Mouse (Mus musculus): Measurements from ENCODE around the gene Usp19.

Usp19 gene

DNA sequence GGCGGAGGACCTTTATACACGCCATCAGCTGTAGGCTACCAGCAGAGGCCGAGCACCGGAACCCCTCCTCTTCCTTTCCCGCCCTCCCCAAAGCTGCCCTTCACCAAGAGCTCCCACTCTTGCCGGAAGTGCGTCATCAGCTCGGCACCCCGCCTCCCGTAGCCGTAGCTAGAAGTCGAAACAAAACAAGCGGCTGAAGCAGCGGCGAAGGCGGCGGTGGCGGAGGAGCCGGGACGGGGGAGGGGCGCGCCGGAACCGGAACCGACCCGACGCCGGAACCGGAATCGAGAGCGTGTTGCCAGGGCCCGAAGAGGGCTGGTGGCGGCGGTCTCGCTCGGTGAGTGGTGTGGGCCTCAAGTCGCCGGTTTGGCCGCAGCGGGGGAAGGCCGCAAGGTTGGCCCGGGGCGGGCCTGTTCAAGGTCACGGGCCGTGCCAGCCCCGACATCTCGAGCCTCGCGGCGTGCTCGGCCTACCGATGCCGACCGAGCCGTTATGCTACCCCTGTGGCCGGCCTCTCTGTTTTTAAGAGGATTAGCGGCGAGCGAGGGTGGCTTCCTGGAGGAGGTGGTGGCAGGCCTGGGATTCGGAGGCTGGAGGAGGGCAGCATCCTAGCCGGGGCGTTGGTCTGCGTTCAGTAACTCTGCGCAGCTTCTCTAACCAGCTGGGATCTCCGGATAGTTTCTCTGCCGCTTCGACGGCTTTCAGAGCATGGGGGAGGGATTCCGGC is at the start of gene Usp19:
TSS of gene Usp19 (plus strand) at position 44 of the 727 bp plus-strand sequence.
- DNase-seq (ENCODE audit: low spot score): peak; percentile 73

DNA sequence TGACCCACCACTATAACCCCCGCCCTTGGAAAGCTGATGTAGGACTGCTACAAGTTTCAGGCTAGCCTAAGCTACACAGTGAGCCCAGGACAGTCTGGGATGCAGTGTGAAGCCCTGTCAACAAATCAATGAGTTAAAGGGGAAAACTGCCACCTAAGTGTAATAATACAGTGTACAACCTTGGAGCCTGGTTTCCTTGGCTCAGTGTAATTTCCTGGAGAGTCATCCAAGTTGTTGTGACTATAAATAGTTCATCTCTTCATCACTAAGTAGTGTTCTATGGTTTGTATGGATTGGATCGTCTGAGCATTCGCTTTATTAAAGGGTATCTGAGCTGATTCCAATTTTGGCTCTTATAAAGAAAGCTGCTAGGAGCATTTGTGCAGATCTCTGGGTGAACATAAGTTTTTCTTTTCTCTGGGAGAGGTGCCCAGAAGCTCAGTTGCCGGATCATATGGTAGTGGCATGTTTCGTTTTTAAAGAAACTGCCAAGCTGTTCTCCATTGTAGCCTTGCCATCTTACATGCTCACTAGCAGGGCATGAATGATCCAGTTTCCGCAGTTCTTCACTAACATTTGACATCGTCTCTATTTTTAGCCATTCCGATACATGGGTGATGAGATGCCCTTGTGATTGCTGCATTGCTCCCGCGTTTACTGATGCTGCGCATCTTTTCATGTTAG is 49.0 kb upstream of the Usp19 start:
- peak; percentile 69 for DNase-seq (ENCODE audit: low spot score)

DNA sequence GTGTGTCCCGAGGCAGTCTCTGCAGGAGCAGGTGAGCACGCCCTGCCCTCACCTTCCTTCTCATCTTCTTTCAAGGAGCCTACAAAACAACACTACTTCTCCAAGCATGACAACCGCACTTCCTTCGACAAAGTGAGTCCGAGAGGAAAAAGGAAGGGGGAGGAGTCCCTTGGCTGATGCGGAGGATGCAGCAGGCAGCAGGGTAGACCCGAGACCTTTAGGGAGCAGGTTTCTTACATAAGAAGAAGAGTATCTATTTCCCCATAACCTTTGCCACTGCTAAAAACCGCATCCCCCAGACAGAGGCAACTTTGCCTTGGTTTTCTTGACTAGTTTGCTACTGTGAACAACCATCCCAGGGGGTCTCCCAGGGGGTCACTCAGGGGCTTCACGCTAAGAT is 45.3 kb upstream of the Usp19 start:
- DNase-seq (ENCODE audit: low spot score): no peak

DNA sequence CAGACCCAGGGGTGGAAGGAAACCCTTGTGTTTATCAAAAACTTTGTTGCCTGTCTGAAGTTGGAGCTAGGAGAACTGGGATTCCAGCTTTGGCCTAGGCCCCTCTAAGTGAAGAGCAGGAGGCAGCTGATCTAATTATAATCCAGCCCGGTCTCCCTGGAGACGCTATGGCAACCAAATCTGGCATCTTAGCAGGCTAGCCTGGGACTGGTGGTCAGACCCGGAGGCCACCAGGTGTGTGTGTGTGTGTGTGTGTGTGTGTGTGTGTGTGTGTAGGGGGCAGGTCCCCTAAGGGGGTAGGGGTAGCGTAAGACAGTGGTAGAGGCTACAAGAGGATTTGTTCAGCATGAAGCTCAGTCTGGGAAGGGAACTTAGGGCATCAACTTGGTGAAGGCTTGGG is 40.5 kb upstream of the Usp19 start:
- DNase-seq (ENCODE audit: low spot score): no peak

DNA sequence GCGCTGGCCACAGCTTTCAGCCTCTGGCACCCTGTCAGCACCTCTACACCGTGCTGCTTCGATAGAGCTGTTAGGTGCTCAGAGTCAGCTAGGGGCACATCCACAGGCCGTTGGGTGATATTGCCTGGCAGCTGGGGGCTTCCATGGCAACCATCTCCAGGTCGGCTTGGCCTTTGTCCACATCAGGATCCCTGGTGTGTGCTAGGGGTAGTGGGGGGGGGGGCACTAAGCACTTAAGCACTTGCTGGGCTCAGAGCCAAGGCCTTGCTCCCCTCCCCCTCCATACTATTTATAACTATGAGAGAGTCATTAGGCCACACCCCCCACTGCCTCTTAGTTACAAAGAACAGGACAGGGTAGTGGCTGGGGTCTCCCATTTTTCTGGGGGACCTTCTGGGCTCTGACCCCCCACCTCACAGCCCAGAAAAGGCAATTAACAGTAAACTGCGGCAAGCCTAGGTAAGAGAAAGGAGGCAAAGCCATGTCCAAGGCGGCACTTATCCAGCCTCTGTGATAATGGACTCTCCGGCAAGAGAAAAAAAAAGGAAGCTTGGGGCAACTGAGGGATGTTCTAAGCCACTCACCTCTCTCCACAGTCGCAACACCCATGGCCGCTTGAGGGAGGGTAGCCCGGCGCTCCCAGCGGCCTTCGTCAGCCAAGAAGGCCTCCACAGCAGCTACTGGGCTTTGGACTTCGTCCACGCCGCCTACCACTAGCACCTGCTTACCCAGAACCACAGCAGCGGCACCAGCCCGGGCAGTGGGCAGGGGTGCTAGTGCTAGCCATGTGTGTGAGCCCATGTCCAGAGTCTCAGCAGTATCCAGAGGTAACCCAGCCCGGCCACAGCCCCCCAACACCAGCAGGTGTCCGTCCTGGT is 39.9 kb upstream of the Usp19 start:
- no peak for DNase-seq (ENCODE audit: low spot score)

DNA sequence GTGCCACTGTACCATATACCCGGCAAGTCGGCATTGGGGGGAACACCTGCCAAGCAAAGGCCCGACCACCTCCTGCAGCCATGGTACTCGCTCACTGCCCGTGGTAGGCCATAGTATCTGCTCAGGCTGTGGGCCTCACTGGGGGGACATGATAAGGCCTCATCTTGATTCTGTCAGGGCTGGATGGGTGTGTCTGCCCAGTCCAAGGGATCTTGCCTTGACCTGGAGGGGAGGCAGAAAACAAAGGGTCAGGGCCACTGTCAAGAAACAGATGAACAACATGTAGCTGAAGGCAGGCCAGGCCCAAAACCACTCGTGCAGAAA is 39.3 kb upstream of the Usp19 start:
- DNase-seq (ENCODE audit: low spot score): no peak

DNA sequence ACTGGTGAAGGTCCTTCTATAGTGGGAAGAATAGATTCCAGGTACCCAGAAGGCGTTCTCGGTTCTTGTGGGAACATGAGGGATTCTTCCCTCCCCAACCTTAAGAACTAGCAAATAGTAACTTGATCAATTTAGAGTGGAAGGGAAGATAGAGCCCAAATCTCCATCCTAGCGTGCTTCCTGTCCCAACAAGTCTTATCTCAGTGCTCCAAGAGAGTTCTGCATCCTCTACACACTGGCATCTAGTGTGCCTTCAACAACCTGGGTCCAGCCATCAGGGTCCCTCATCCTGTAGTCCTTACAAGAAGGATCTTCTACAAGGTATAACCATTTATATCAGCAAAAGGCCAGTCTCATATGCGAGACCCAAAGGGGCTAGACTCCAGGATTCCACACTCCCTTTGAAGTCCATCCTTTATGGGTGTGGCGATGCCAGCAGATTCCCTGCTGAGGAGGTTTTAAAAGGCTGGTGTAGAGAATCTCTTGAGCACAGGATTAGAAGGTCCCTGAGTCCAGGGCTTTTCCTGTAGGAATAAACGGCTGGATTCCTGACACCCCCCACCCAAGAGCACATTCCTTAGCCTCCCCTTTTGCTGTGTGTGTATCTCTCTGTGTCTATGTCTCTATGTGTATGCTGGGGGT is 38.8 kb upstream of the Usp19 start:
- no peak for DNase-seq (ENCODE audit: low spot score)

DNA sequence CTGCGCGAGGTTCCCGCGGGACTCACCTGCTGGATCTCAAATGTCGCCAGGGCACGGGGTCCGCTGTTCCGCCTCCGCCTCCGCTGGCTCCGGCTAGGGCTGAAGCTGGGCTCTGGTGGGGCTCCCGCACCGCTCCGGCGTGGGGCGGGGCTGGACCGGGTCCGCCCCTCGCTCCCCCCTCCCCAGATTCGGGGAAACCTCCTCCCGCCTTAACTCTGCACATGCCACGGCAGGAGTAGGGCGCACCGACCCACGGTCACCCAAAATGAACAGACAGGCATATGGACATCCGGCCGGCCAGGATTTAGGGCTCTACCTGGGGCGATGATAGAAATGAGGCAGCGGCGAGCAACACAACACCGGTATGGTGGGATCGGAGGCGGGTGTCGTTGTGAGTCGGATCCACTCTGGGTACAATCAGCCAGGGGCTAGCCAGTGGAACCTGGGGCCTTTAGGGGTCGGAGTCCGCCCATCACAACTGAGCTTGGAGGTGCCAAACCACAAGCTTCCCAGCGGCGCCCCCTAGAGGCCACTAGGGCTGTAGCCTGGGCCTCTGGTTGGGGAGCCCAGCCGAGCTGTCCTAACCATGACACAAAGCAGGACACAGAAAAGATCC is 38.0 kb upstream of the Usp19 start:
- peak; percentile 71 for DNase-seq (ENCODE audit: low spot score)

DNA sequence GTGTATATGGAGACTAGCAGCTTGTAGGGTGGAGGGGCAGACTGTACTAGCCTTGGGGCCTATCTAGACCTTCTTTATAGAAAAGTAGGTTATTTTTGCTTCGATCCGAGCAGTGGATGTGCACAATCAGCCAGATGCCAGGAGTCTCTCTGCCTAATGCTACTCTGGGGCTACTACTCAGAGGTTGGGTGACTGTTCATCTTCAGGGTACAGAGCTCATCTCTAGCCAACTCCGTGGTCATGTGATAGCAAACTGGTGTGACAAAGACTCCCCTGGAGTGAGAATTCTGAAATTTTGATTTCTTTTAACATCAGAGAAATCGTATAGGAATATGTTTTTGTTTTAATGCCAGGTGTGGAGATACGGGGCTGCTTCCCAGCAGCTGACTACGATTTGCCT is 37.5 kb upstream of the Usp19 start:
- no peak for DNase-seq (ENCODE audit: low spot score)

DNA sequence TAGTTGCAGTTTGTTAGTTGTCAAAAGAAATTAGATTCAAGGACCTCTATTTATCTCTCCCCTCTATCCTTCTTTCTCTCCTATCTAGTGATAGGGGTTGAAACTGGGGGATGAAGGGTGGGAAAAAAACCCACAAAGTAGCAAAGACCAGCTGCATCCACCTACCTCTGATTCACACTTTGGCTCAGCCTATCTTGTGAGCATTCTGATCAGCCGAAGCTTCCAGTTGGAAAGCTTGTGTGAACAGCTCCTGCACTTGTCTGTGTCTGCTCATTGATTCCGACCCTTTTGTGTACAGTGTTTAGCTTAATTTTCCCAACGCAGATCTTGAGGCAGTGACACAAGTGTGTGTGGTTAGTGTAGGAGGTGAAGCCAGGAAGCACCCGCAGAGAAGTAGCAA is 36.9 kb upstream of the Usp19 start:
- no peak for DNase-seq (ENCODE audit: low spot score)

DNA sequence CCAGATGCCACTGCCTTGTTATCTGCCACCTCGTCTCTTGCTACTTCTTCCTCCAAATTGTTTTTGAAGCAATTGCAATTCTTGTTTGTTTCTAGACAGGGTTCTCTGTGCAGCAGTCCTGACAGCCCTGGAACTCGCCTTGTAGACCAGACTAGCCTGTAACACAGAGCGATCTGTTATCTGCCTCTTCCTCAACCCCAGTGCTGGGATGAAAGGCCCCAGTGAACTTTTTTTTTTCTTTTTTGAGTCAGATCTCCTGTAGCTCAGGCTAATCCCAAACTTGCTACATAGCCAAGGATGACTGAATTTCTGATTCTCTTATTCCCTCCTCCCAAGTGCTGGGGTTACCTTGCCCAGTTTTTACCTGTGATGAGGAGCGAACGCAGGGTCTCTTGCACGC is 36.0 kb upstream of the Usp19 start:
- DNase-seq (ENCODE audit: low spot score): no peak

DNA sequence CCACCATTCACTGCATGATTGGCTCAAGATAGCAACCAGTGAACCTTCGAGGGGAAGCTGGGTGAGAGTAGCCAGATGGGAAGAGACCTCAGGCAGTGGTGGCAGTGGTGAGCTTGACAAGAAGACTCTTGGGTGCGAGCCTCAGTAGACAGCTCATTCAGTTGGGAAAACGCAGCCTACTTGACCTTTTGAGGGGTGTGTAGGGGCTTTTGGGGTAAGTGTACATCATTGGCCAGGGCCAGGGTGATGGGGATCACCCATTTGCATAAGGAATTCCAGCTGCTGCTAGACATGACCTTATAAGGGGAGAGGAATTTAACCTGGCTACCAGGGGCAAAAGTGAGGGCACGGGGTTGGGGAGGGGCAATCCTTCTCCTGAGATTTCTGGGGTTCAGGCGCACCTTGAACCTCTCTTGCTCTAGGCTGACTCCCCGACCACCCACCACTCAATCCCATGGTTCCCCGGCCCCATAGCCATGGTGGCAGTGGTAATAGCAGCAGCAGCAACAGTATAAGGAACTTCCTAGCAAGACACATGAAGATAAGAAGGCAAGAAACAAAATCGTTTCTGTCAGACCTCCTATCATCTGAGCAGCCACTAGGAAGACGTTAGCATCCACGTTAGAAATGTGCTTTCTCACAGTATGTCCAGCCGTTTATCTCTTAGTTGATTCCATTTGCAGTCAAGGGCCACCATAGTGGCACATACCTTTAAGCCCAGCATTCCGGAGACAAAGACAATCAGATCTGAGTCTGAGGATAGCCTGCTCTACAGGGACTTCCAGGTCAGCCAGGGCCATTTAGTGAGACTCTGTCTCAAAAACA is 34.4 kb upstream of the Usp19 start:
- no peak for DNase-seq (ENCODE audit: low spot score)

DNA sequence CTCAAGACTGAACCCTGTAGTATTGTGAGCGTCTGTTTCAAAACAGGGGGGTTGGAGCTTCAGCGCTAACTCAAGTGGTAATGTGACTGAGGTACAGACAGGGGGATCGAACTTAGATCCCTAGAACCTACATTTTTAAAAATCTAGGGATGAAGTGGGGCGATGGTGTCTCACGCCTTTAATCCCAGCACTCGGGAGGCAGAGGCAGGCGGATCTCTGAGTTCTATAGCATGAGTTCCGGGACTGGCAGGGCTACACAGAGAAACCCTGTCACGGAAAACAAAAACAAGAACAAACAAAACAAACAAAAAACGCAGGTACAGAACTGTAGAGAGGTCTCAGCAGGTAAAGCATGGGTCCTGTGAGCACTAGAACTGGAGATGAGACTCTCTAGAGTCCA is 33.4 kb upstream of the Usp19 start:
- no peak for DNase-seq (ENCODE audit: low spot score)

DNA sequence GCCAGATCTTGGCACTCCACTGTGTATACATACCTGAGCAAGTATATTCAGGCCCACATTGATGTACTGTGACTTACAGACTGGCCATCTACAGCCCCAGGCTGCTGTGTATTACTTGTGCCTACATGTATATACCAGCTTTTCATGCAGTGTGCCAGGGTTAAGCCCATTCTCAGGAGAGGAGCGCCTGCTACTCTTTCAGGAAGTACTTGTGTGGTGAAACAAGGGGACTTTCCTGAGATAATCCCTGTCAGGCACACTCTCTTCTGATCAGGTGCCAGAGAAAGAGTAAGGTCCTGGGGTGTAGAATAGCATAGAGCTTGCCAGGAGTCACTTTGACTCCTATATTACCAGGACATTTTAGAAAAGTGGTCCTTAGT is 30.5 kb upstream of the Usp19 start:
- no peak for DNase-seq (ENCODE audit: low spot score)

DNA sequence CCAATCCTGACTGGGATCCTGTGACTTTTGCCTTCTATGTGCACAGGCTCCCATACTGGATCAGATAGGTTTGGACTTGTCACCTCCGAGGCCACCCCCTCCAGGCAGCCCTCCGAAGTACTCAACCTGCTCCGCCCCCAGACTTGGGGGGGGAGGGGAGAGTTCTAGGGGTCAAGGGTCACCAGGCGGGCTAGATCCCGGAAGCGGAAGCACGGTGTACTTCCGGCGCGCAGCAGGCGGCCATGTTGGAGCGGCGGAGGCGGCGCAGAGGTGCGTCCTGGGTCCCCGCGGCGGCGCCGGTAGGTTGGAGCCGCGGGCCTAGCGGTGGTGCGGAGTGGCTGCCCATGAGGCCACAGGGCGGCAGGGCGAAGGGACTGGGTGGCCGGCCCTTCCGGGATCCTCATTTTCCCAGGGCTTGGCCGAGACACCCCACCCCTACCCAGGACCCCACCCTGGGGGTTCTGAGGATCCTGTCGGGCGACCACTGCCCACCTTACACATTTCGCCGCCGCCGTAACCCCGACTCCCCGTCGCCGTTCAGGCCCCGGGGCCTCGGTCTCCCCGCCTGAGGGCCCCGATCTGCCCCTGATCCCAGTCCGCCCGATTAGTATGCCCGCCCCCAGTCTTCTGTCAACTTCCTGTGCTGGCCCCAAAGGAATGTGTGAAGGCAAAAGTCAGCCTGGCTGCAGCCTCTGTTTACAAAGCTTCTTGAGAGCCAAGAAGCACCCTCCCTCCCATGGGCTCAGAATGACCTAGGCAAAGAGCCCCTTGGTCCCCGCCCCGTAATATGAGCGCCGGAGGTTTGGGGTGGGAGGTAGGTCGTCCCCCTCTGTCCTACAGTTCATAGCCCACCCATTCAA is 29.9 kb upstream of the Usp19 start, which contains the start of gene Ccdc71:
TSS of gene Ccdc71 (plus strand) at position 209 of the 860 bp plus-strand sequence.
- DNase-seq (ENCODE audit: low spot score): peak; percentile 59

DNA sequence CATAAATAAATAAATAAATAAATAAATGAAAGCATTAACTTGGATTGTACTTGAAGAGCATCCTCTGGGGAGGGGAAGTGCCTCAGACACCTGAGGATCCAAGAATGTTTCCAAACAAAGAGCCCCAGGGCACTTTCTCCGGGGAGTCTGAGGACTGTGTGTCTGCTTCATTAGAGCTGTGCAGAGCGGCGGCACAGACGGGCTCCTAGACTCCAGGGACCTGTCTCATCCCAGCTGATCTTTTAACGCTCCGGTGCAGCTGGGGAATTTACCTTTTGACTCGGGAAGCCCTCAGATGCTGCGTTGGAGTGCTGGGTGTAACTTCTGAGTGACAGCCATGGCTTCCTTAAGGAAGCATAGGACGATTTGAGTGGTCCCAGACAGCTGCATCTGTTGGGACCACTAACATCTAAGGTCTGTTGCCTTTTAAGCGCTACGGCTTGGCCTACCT is 29.2 kb upstream of the Usp19 start, which contains the start of gene Klhdc8b:
TSS of gene Klhdc8b (minus strand) at position 401 of the 451 bp plus-strand sequence.
- no peak for DNase-seq (ENCODE audit: low spot score)

DNA sequence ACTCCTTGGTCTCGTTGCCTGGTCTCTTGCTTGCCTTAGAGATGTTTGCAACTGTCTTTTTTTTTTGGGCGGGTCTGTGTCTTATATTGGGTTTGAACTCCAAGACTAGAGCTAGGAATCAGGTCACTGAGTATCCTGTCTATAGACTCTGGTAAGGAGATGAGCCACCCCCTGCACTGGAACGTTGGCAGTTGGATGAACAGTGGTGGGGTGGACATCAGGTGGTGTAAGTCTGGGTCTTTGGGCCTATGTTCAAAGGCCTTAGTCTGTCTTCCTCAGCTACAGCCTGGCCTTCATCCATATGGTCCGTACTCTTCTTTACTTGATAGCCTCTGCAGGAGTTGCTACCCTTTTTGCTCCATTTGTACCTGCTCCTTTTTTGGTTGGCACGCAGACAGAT is 28.7 kb upstream of the Usp19 start:
- DNase-seq (ENCODE audit: low spot score): no peak

DNA sequence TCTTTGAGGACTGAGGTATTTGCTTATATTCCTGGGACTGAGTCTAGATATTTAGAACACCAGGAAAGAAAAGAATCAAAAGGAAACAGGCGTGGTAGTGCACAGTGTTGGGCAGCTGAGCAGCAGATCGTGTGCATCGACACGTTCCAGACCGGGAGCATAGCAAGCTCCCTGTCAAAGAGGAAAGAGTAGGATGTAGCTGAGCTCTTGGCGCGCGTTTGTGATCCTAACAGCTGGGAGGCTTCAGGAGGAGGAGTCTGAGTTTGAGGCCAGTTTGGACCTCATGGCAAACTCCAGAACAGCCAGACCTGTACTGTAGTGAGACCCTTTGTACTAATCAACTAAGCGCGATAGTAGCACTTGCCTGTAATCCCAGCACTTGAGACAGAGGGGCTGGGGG is 28.2 kb upstream of the Usp19 start:
- DNase-seq (ENCODE audit: low spot score): no peak

DNA sequence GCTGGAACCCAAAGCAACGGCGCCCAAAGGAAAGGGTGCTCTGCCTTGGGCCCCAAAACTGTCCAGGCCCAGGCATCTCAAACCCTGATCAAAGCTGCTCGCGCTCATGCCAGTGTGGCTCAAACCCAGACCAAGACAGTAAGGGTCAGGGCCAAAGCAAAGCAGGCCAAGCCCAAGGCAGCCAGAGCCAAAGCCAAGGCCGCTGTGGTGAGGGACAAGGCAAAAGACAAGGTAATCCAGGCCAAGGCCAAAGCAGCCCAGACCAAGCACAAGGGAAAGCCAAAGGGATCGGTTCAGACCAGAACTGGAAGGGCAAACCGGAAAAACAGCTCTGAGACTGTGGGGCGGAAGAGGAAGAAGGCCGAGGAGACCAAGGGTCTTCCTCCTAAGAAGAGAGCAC is 26.7 kb upstream of the Usp19 start:
- DNase-seq (ENCODE audit: low spot score): no peak

DNA sequence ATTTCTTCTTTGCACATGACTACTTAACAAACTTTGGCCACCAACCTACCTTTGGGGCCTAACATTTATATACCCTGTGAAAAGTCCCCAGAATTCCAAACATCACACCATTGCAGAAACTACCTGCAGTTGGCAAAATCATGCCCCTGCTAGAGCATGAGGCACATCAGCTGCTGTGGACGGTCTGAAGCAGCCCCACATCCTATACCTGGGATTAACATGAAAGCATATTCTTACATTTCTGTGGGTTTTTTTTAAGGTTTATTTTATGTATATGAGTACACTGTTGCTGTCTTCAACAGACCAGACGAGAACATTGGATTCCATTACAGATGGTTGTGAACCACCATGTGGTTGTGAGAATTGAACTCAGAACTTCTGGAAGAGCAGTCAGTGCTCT is 24.2 kb upstream of the Usp19 start:
- no peak for DNase-seq (ENCODE audit: low spot score)

All from layer of hippocampus, adult 9-10 months (tissue).